Mouse (Mus musculus) limb, embryonic 13.5 days (tissue): ENCODE measurements around the gene Mipep. TPM values are rescaled to one million over a fixed set of nuclear protein-coding genes. Genes with fewer than 3 reads are reported as not detected.
A peak's percentile ranks its signal among the peaks of the same experiment; 100 is the strongest.

Source experiments
- ATAC-seq: fragments of 200-750 bp; cut with Nextera tagmentation; 2 replicates; pipeline ENCODE4 v1.8.0; 2017; ENCODE audit warnings: low read depth, moderate number of reproducible peaks, moderate TSS enrichment; ENCODE audit not compliant: low FRiP score
- H3K27ac ChIP-seq: fragments of 300-500 bp; sonication (generic); 2 replicates; pipeline ENCODE4 v1.5.1; 2015; ENCODE audit warnings: inconsistent platforms, mild to moderate bottlenecking, moderate library complexity
- H3K27me3 ChIP-seq: fragments of 300-500 bp; sonication (generic); 2 replicates; pipeline ENCODE4 v1.6.1; 2015; ENCODE audit warnings: mild to moderate bottlenecking, inconsistent platforms
- H3K36me3 ChIP-seq: fragments of 300-500 bp; sonication (generic); 2 replicates; pipeline ENCODE4 v1.6.1; 2015; ENCODE audit warnings: inconsistent platforms, mild to moderate bottlenecking, moderate library complexity
- H3K4me1 ChIP-seq: fragments of 300-500 bp; sonication (generic); 2 replicates; pipeline ENCODE4 v1.6.1; 2015; ENCODE audit warnings: inconsistent platforms
- H3K4me2 ChIP-seq: fragments of 300-500 bp; sonication (generic); replicated peaks from 2 replicates; pipeline ENCODE4 v1.6.1; 2015; ENCODE audit warnings: inconsistent platforms, mild to moderate bottlenecking, moderate library complexity
- H3K4me3 ChIP-seq: fragments of 300-500 bp; sonication (generic); 2 replicates; pipeline ENCODE4 v1.5.1; 2015; ENCODE audit warnings: moderate library complexity, mild to moderate bottlenecking, inconsistent platforms
- H3K9ac ChIP-seq: fragments of 300-500 bp; sonication (generic); 2 replicates; pipeline ENCODE4 v1.6.1; 2015; ENCODE audit warnings: mild to moderate bottlenecking, inconsistent platforms
- H3K9me3 ChIP-seq: fragments of 300-500 bp; sonication (generic); 2 replicates; pipeline ENCODE4 v1.6.1; 2016; ENCODE audit warnings: inconsistent platforms
- WGBS: fragments of 180-500 bp; shearing (Covaris S2); methylation state at CpG from one replicate; pipeline ENCODE4 v1.1.7; 2015; 5-methylcytosine and 5-hydroxymethylcytosine counted together
- polyA plus RNA-seq: library from polyadenylated mRNA; unstranded; fragments of >200 nt; fragmentation: Nextera tagmentation; extraction: Ambion mirVana; gene quantifications from 2 replicates; pipeline ENCODE4 v1.2.1, GENCODE M21; 2015

The Mipep gene
- polyA plus RNA-seq, 1 experiment from 2014 or later = 18.4 TPM

DNA sequence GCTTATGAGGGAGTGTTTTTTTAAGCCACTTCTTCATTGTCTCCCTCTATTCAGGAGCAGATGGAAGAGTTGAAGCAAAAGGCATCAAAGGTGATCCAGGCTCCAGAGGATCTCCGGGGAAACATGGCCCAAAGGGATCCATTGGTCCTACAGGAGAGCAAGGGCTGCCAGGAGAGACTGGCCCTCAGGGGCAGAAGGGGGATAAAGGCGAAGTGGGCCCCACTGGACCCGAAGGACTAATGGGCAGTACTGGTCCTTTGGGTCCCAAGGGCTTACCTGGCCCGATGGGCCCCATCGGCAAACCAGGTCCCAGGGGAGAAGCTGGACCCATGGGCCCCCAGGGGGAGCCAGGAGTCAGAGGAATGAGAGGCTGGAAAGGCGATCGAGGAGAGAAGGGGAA, 5.2 kb upstream of the Mipep start:
- no peak for ATAC-seq
- no peaks in the 10 kb centered on the region for H3K4me1 ChIP-seq
- no peak overlapping the region for H3K4me3 ChIP-seq
- no peaks in the 10 kb centered on the region for H3K36me3 ChIP-seq
- no peaks in the 10 kb centered on the region for H3K9me3 ChIP-seq
- no peak overlapping the region for H3K9ac ChIP-seq
- H3K4me2 ChIP-seq = no peak overlapping the region
- peaks cover 19% of the 10 kb centered on the region for H3K27me3 ChIP-seq
- no peak overlapping the region for H3K27ac ChIP-seq
- 87% methylated on average over 7 of the region's 7 CpGs for WGBS

DNA sequence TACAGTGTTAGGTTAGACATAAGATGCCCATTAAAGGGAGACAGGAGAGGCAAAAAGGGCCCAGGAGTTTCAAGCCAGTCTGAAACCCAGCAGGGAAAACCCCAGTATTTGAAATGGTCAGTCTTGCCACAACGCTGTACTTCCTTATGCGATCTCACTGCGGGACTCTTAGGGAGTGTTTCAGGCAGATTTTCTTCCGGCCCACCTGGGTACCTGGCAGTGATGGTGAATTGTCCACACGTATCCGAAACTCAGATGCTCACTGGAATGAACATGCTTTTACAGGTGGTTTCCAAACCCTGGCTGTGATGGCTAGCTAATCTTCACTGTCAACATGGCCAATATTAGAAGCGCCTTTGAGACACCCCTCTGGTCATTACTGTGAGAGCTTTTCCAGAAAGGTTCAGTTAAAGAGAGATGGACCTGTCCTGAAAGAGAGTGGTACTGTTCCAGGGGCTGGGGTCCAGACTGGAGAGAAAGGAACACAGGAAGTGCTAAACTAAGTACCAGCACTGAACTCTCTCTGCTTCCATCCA, 2.2 kb upstream of the Mipep start:
- H3K9ac ChIP-seq = no peak overlapping the region
- no peaks in the 10 kb centered on the region for H3K36me3 ChIP-seq
- ATAC-seq = no peak
- H3K9me3 ChIP-seq = no peaks in the 10 kb centered on the region
- peaks cover 19% of the 10 kb centered on the region for H3K27me3 ChIP-seq
- no peak overlapping the region for H3K4me2 ChIP-seq
- no peak overlapping the region for H3K4me3 ChIP-seq
- WGBS = 46% methylated on average over 7 of the region's 7 CpGs
- no peak overlapping the region for H3K27ac ChIP-seq
- peaks cover 5% of the 10 kb centered on the region for H3K4me1 ChIP-seq

- H3K4me2 ChIP-seq = no peak overlapping the region
- H3K9me3 ChIP-seq = no peaks in the 10 kb centered on the region
- H3K27ac ChIP-seq = no peak overlapping the region
- H3K4me3 ChIP-seq = no peak overlapping the region
- H3K9ac ChIP-seq = no peak overlapping the region
- H3K36me3 ChIP-seq = peaks cover 6% of the 10 kb centered on the region
- H3K4me1 ChIP-seq = peaks cover 5% of the 10 kb centered on the region
- ATAC-seq = no peak
- H3K27me3 ChIP-seq = peaks cover 19% of the 10 kb centered on the region
- 51% methylated on average over 8 of the region's 8 CpGs for WGBS
Measured at GRCm38 (mm10) chr14:60783196-60783595, 1.2 kb upstream of the Mipep start.

DNA sequence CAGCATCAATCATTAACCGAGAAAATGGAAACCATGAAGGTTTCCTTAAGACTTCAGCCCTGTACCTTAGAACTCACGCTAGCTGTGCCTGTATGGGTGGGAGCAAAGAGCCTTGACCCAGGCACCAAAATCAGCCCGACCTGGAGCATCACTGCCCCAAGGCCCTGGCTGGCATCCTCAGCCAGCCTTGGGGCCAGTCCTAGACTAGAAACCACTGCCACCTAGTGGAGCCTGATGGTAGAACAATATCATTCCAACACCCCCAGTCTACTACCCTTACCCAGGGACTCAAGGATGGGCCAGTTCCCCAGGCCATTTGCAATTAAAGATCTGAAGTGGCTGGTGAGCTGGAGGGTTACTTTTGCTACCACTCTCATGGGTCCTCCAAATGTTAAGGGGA, 5.7 kb downstream of the Mipep start:
- Histone ChIP-seq H3K36me3 (peaks cover 39% of the 10 kb centered on the region), H3K4me3 (no peak overlapping the region), H3K4me1 (peaks cover 3% of the 10 kb centered on the region), H3K27me3 (no peaks in the 10 kb centered on the region), H3K27ac (no peak overlapping the region), H3K9me3 (no peaks in the 10 kb centered on the region), H3K4me2 (no peak overlapping the region), H3K9ac (no peak overlapping the region)
- no peak for ATAC-seq
- WGBS = 41% methylated on average over 3 of the region's 3 CpGs

GRCm38 (mm10) chr14:60796600-60797322, 12.4 kb downstream of the Mipep start:
- Histone ChIP-seq H3K4me2 (no peak overlapping the region), H3K27ac (no peak overlapping the region)
- 86% methylated on average over 4 of the region's 4 CpGs for WGBS

GRCm38 (mm10) chr14:60797596-60797995, 13.2 kb downstream of the Mipep start:
- Histone ChIP-seq H3K27me3 (no peaks in the 10 kb centered on the region), H3K4me3 (no peak overlapping the region), H3K9ac (no peak overlapping the region), H3K27ac (no peak overlapping the region), H3K36me3 (peaks cover 42% of the 10 kb centered on the region), H3K9me3 (no peaks in the 10 kb centered on the region), H3K4me2 (no peak overlapping the region), H3K4me1 (0 out of 2 replicates have a peak, but pooled peaks cover 3% of the 10 kb centered on the region)
- no peak for ATAC-seq
- 94% methylated on average over 5 of the region's 5 CpGs for WGBS

More at GRCm38 (mm10) chr14:60796600-60797322, 12.4 kb downstream of the Mipep start:
- no peak for ATAC-seq
- H3K4me1 ChIP-seq = 0 out of 2 replicates have a peak, but pooled peaks cover 3% of the 10 kb centered on the region
- H3K36me3 ChIP-seq = peaks cover 38% of the 10 kb centered on the region
- no peak overlapping the region for H3K4me3 ChIP-seq
- H3K9ac ChIP-seq = no peak overlapping the region
- no peaks in the 10 kb centered on the region for H3K9me3 ChIP-seq
- no peaks in the 10 kb centered on the region for H3K27me3 ChIP-seq

GRCm38 (mm10) chr14:60798721-60799120, 14.3 kb downstream of the Mipep start:
- H3K4me3 ChIP-seq = no peak overlapping the region
- H3K36me3 ChIP-seq = peaks cover 52% of the 10 kb centered on the region
- no peak overlapping the region for H3K9ac ChIP-seq
- no peaks in the 10 kb centered on the region for H3K9me3 ChIP-seq
- 0 out of 2 replicates have a peak, but pooled peaks cover 3% of the 10 kb centered on the region for H3K4me1 ChIP-seq
- no peak for ATAC-seq
- no peak overlapping the region for H3K4me2 ChIP-seq
- no peaks in the 10 kb centered on the region for H3K27me3 ChIP-seq
- H3K27ac ChIP-seq = no peak overlapping the region
- WGBS = 87% methylated on average over 4 of the region's 4 CpGs

- 49% methylated on average over 9 of the region's 9 CpGs for WGBS
- Histone ChIP-seq H3K4me1 (0 out of 2 replicates have a peak, but pooled peaks cover 3% of the 10 kb centered on the region), H3K4me3 (no peak overlapping the region), H3K36me3 (peaks cover 61% of the 10 kb centered on the region), H3K9ac (no peak overlapping the region), H3K9me3 (no peaks in the 10 kb centered on the region), H3K27me3 (no peaks in the 10 kb centered on the region), H3K27ac (no peak overlapping the region), H3K4me2 (no peak overlapping the region)
- ATAC-seq = no peak
Measured at GRCm38 (mm10) chr14:60799762-60800728, 15.7 kb downstream of the Mipep start.

DNA sequence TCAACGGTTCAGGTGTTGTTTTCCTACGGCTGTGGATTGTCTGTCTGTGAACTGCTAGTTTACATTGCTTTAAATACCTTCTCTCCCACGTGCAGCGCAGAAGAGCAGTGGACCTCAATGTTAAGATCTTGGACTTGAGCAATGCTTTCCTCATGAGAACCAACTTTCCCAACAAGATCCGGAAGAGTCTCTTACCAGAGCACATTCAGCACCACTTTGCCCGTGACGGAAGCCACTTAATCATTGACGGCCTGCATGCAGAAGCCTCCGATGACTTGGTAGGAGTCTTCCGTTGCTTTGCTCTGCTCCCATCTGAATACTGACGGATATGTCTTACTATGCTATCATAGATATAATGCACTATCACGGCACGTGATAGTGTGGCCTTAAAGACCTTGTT, 17.7 kb downstream of the Mipep start:
- Histone ChIP-seq H3K36me3 (peaks cover 49% of the 10 kb centered on the region), H3K9ac (no peak overlapping the region), H3K4me1 (peaks cover 5% of the 10 kb centered on the region), H3K4me3 (no peak overlapping the region), H3K4me2 (no peak overlapping the region), H3K27me3 (no peaks in the 10 kb centered on the region), H3K27ac (no peak overlapping the region), H3K9me3 (no peaks in the 10 kb centered on the region)
- 96% methylated on average over 13 of the region's 13 CpGs for WGBS
- no peak for ATAC-seq

- Histone ChIP-seq H3K9ac (no peak overlapping the region), H3K27me3 (no peaks in the 10 kb centered on the region), H3K4me3 (no peak overlapping the region), H3K36me3 (peaks cover 35% of the 10 kb centered on the region), H3K4me2 (no peak overlapping the region), H3K27ac (no peak overlapping the region), H3K4me1 (peaks cover 9% of the 10 kb centered on the region), H3K9me3 (no peaks in the 10 kb centered on the region)
- ATAC-seq = no peak
- WGBS = 88% methylated on average over 9 of the region's 9 CpGs
Measured at GRCm38 (mm10) chr14:60804978-60805377, 20.6 kb downstream of the Mipep start.

- Histone ChIP-seq H3K4me1 (peaks cover 8% of the 10 kb centered on the region), H3K9ac (no peak overlapping the region), H3K27me3 (no peaks in the 10 kb centered on the region), H3K9me3 (no peaks in the 10 kb centered on the region), H3K4me3 (no peak overlapping the region), H3K27ac (no peak overlapping the region; the same call in 1 of the 2 replicates), H3K4me2 (no peak overlapping the region), H3K36me3 (peaks cover 35% of the 10 kb centered on the region)
- no peak for ATAC-seq
- 83% methylated on average over 1 of the region's 1 CpGs for WGBS
Measured at GRCm38 (mm10) chr14:60805871-60806270, 21.5 kb downstream of the Mipep start.

GRCm38 (mm10) chr14:60806891-60807344, 22.5 kb downstream of the Mipep start:
- Histone ChIP-seq H3K4me2 (0 out of 2 replicates have a peak overlapping the region, but pooled peaks have one; percentile 15), H3K9me3 (no peaks in the 10 kb centered on the region), H3K4me1 (peaks cover 8% of the 10 kb centered on the region), H3K9ac (no peak overlapping the region), H3K36me3 (peaks cover 41% of the 10 kb centered on the region), H3K27ac (0 out of 2 replicates have a peak overlapping the region, but pooled peaks have one; percentile 39), H3K27me3 (no peaks in the 10 kb centered on the region), H3K4me3 (no peak overlapping the region)
- ATAC-seq = peak; percentile 28; the same call in 1 of the 2 replicates
- WGBS = 22% methylated on average over 11 of the region's 11 CpGs
